ENCODE assay signal across 8 mouse cellular contexts in genomic region chr11:69236926-69237260, GRCm38 (mm10). TPM values are rescaled to one million over a fixed set of nuclear protein-coding genes. Genes with fewer than 3 reads are reported as not detected.
DNase-seq lines count a peak whose midpoint lies in the region; ATAC-seq and TF ChIP-seq lines count a peak whose summit lies in the region.

Gene Gucy2e, minus strand, starts transcription at chr11:69237036.

- in situ Hi-C loops in ES-E14 (cut with MboI; ENCODE audit: low sequenced_read_pairs in 2 of 2, unreplicated experiment in 2 of 2): no loop called here

- DNase-seq in heart, adult 8-10 months (ENCODE audit: low spot score): no peak
- DNase-seq in ES-E14 (ENCODE audit: low read depth, low spot score): no peak
- peak; percentile 26 for DNase-seq in hindbrain, embryonic 10.5 days (ENCODE audit: low spot score)
- peak; percentile 60 for DNase-seq in midbrain, embryonic 10.5 days (ENCODE audit: low spot score)
- DNase-seq in right cerebral cortex, postnatal 25 days: no peak

- peaks cover 6% of the 10 kb centered on the region for H3K4me1 ChIP-seq in heart, embryonic 11.5 days (ENCODE audit: control insufficient read depth, insufficient read depth, low read length)
- H3K4me1 ChIP-seq in ES-E14 (ENCODE audit: control insufficient read depth in 2 of 2, insufficient read depth in 2 of 2, low read length in 2 of 2, poor library complexity in 1 of 2): peaks cover 0 to 2% of the 10 kb centered on the region in 2 experiments; a peak in 2 of 4 replicates
- peaks cover 21% of the 10 kb centered on the region for H3K4me1 ChIP-seq in hindbrain, embryonic 10.5 days (replicated peaks)
- H3K4me1 ChIP-seq in midbrain, embryonic 10.5 days: peaks cover 32% of the 10 kb centered on the region

- H3K9me3 ChIP-seq in heart, embryonic 11.5 days (replicated peaks; ENCODE audit: control insufficient read depth, low read length): no peaks in the 10 kb centered on the region
- no peaks in the 10 kb centered on the region for H3K9me3 ChIP-seq in ES-E14 (ENCODE audit: control insufficient read depth, insufficient read depth, low read depth, low read length)
- no peaks in the 10 kb centered on the region for H3K9me3 ChIP-seq in hindbrain, embryonic 10.5 days
- H3K9me3 ChIP-seq in midbrain, embryonic 10.5 days (replicated peaks): no peaks in the 10 kb centered on the region

- 17% methylated on average over 13 of the region's 13 CpGs for WGBS in heart, embryonic 11.5 days (ENCODE audit: insufficient replicate concordance)
- 18% methylated on average over 13 of the region's 13 CpGs for WGBS in hindbrain, embryonic 10.5 days
- 12% methylated on average over 13 of the region's 13 CpGs for WGBS in midbrain, embryonic 10.5 days

- H3K36me3 ChIP-seq in heart, embryonic 11.5 days (ENCODE audit: control insufficient read depth, insufficient read depth, low read length): no peaks in the 10 kb centered on the region
- H3K36me3 ChIP-seq in ES-E14 (ENCODE audit: control insufficient read depth, insufficient read depth, low read length, poor library complexity, severe bottlenecking): no peaks in the 10 kb centered on the region
- no peaks in the 10 kb centered on the region for H3K36me3 ChIP-seq in hindbrain, embryonic 10.5 days
- H3K36me3 ChIP-seq in midbrain, embryonic 10.5 days: no peaks in the 10 kb centered on the region

- H3K27ac ChIP-seq in heart, embryonic 11.5 days (ENCODE audit: low read depth, low read length): no peak within 1 kb of the TSS
- no peak within 1 kb of the TSS for H3K27ac ChIP-seq in ES-E14 (ENCODE audit: insufficient read depth, low read depth, low read length, poor library complexity, severe bottlenecking)
- peak within 1 kb of the TSS; percentile 83 for H3K27ac ChIP-seq in hindbrain, embryonic 10.5 days
- peak within 1 kb of the TSS; percentile 53 for H3K27ac ChIP-seq in midbrain, embryonic 10.5 days (replicated peaks)

- H3K4me2 ChIP-seq in heart, embryonic 11.5 days: peak within 1 kb of the TSS; percentile 86

- peak within 1 kb of the TSS; percentile 59 for H3K9ac ChIP-seq in heart, embryonic 11.5 days (ENCODE audit: low read depth, low read length)
- H3K9ac ChIP-seq in ES-E14 (ENCODE audit: insufficient read depth, low read depth, low read length, poor library complexity, severe bottlenecking): peak within 1 kb of the TSS; percentile 61

- no peak for ATAC-seq in heart, embryonic 11.5 days (replicated peaks; ENCODE audit: insufficient number of reproducible peaks, low FRiP score, low TSS enrichment)
- ATAC-seq in activated CD4-positive, CD25-positive, alpha-beta regulatory T cell, adult 4 months: no peak
- no peak for ATAC-seq in cerebellum, adult (ENCODE audit: insufficient number of reproducible peaks, low FRiP score, low TSS enrichment)

- peaks cover 44% of the 10 kb centered on the region for H3K27me3 ChIP-seq in heart, embryonic 11.5 days (ENCODE audit: control insufficient read depth, insufficient read depth, low read length)
- H3K27me3 ChIP-seq in hindbrain, embryonic 10.5 days (ENCODE audit: insufficient read depth, poor library complexity, severe bottlenecking): peaks cover 59% of the 10 kb centered on the region
- peaks cover 66% of the 10 kb centered on the region for H3K27me3 ChIP-seq in midbrain, embryonic 10.5 days (ENCODE audit: low read depth, poor library complexity, severe bottlenecking)

- H3K4me3 ChIP-seq in heart, embryonic 11.5 days (ENCODE audit: low read depth, low read length): peak within 1 kb of the TSS; percentile 47
- peak within 1 kb of the TSS; percentile 52 to 84 for H3K4me3 ChIP-seq in ES-E14 (ENCODE audit: insufficient read depth in 1 of 2, low read depth in 1 of 2, low read length in 2 of 2, poor library complexity in 1 of 2, severe bottlenecking in 1 of 2)
- peak within 1 kb of the TSS; percentile 57 for H3K4me3 ChIP-seq in hindbrain, embryonic 10.5 days
- H3K4me3 ChIP-seq in midbrain, embryonic 10.5 days: peak within 1 kb of the TSS; percentile 56

TF ChIP-seq in ES-E14, 5 proteins besides CTCF, POLR2A, EP300 and RAD21:
- TF ChIP-seq ZNF384 (IDR thresholded peaks at IDR 0.05; ENCODE audit: low read depth, low read length): no peak
TF ChIP-seq in ES-E14: peak in this region for 0.

RNA-seq across cellular contexts. Expression of gene Gucy2e, which starts in this region (rescaled TPM):
- polyA plus RNA-seq in heart, embryonic 11.5 days (2014; fragmentation: Nextera tagmentation; extraction: Ambion mirVana): 0.13 and 0.17 TPM in 2 replicates
- 1 to 10 TPM; 1.7 to 2.5 (median 2.1) TPM for total RNA-seq in heart, adult 8-10 months (2022)
- 0.05 and 0.09 TPM in 2 replicates for total RNA-seq in ES-E14 (2012; rRNA removed)
- 0.06 and 0.09 TPM in 2 replicates for polyA plus RNA-seq in hindbrain, embryonic 10.5 days (2016; fragmentation: Nextera tagmentation; extraction: Ambion mirVana)
- 0.06 and 0.20 TPM in 2 replicates for polyA plus RNA-seq in midbrain, embryonic 10.5 days (2016; fragmentation: Nextera tagmentation; extraction: Ambion mirVana)
- under 1 TPM; 0.24 to 0.48 TPM for polyA plus RNA-seq in activated CD4-positive, CD25-positive, alpha-beta regulatory T cell, adult 4 months (2017; shearing (Covaris generic))

Comparison
In these comparisons a context has a peak if more than half of its experiments do, and no peak if none do; other contexts are left out.
1. Peak in DNase-seq, H3K4me3 ChIP-seq and H3K27ac ChIP-seq in hindbrain, embryonic 10.5 days; RNA of the gene not detected or under 1 TPM.
2. Peak in DNase-seq, H3K4me3 ChIP-seq and H3K27ac ChIP-seq in midbrain, embryonic 10.5 days; RNA of the gene not detected or under 1 TPM.